Mouse (Mus musculus) macrophage (primary cell): Measurements from ENCODE around the gene Klhl26. TPM values are rescaled to one million over a fixed set of nuclear protein-coding genes. Genes with fewer than 3 reads are reported as not detected.

Experiments used
- H3K27ac ChIP-seq: fragments of 350-480 bp; formaldehyde crosslinking; 2 replicates; pipeline ENCODE4 v1.9.0; 2021
- H3K36me3 ChIP-seq: fragments of 350-480 bp; formaldehyde crosslinking; 2 replicates; pipeline ENCODE4 v1.9.0; 2021; ENCODE audit errors: inconsistent target
- H3K4me3 ChIP-seq: fragments of 350-480 bp; formaldehyde crosslinking; 2 replicates; pipeline ENCODE4 v1.9.0; 2021; ENCODE audit errors: inconsistent target
- H3K79me2 ChIP-seq: fragments of 350-480 bp; formaldehyde crosslinking; 2 replicates; pipeline ENCODE4 v1.9.0; 2021; ENCODE audit errors: inconsistent target
- WGBS: methylation state at CpG from one replicate; pipeline ENCODE4 v1.1.7; 2026; ENCODE audit warnings: inconsistent platforms; ENCODE audit not compliant: missing documents; 5-methylcytosine and 5-hydroxymethylcytosine counted together
- polyA plus RNA-seq: library from polyadenylated mRNA; stranded (reverse); fragments of 250-400 nt; gene quantifications from 3 replicates; pipeline ENCODE4 v1.2.4, GENCODE M21; 2018; ENCODE audit warnings: inconsistent platforms
- total RNA-seq, 78 experiments: library from RNA; depleted of rRNA; stranded (reverse); fragments of 250-400 nt; gene quantifications; 1 replicate in 9 of 78; 2 replicates in 24 of 78; 3 replicates in 43 of 78; 4 replicates in 2 of 78; pipeline ENCODE4 v1.2.4; 2018; ENCODE audit warnings: inconsistent platforms in 56 of 78

The Klhl26 gene
- 10 to 100 TPM in 20 of 26 experiments, 1 to 10 TPM in 6; 7.1 to 26.0 (median 18.1) TPM for total RNA-seq (2018; cell fraction: chromatin; rRNA removed)
- total RNA-seq (2018; cell fraction: cytosol; rRNA removed) = 10 to 100 TPM in 4 of 26 experiments, 1 to 10 TPM in 22; 3.3 to 10.7 (median 8.0) TPM
- 10 to 100 TPM in 18 of 26 experiments, 1 to 10 TPM in 8; 4.5 to 23.0 (median 15.9) TPM for total RNA-seq (2018; cell fraction: nucleus; rRNA removed)
- 5.9 to 7.7 TPM (median 7.4 TPM) in 3 replicates for polyA plus RNA-seq

- H3K79me2 ChIP-seq = peaks cover 45% of the 10 kb centered on the region
- peak within 1 kb of the TSS; percentile 25 for H3K27ac ChIP-seq
- peak within 1 kb of the TSS; percentile 76 for H3K4me3 ChIP-seq
- H3K36me3 ChIP-seq = no peaks in the 10 kb centered on the region
- whole genome bisulfite sequencing = under 1% methylated on average over 53 of the region's 53 CpGs
Measured at GRCm38 (mm10) chr8:70476333-70477268, at the start of gene Klhl26. Gene Klhl26, minus strand, starts transcription at chr8:70476968.

- 1% methylated on average over 49 of the region's 51 CpGs for WGBS
- Histone ChIP-seq H3K79me2 (peaks cover 22% of the 10 kb centered on the region; the same call in 1 of the 2 replicates), H3K36me3 (peaks cover 8% of the 10 kb centered on the region; the same call in 1 of the 2 replicates), H3K27ac (peak overlapping the region; percentile 73), H3K4me3 (peak overlapping the region; percentile 88)
Measured at GRCm38 (mm10) chr8:70522592-70523403, 46.0 kb upstream of the Klhl26 start.

GRCm38 (mm10) chr8:70519606-70520005, 42.8 kb upstream of the Klhl26 start:
- H3K79me2 ChIP-seq = peaks cover 43% of the 10 kb centered on the region; the same call in 1 of the 2 replicates
- no peak overlapping the region for H3K4me3 ChIP-seq
- no peak overlapping the region for H3K27ac ChIP-seq
- 100% methylated on average over 1 of the region's 2 CpGs for WGBS
- peaks cover 26% of the 10 kb centered on the region for H3K36me3 ChIP-seq

DNA sequence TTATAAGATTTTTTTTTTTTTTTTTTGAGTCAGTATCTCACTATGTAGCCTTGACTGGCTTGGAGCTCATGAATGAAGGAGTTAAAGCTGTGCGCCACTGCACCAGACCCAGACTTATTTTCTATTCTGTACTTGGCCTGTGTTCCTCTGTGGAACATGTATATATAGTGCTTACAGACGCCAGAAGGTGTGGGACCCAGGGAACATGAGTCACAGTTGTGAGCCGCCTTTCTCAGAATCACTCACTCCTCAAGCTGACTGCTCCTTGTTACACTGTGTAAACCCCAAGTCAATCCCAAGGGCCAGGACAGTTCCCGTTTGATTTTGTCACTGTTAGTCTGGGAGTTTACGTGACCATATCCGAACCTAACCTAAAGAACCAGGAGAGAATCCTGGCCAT, 42.3 kb upstream of the Klhl26 start:
- peaks cover 32% of the 10 kb centered on the region for H3K36me3 ChIP-seq
- no peak overlapping the region for H3K27ac ChIP-seq
- WGBS = 98% methylated on average over 6 of the region's 6 CpGs
- peaks cover 49% of the 10 kb centered on the region; the same call in 1 of the 2 replicates for H3K79me2 ChIP-seq
- no peak overlapping the region for H3K4me3 ChIP-seq

- no peak overlapping the region for H3K4me3 ChIP-seq
- 98% methylated on average over 9 of the region's 10 CpGs for WGBS
- peaks cover 58% of the 10 kb centered on the region for H3K79me2 ChIP-seq
- H3K36me3 ChIP-seq = peaks cover 41% of the 10 kb centered on the region
- no peak overlapping the region for H3K27ac ChIP-seq
Measured at GRCm38 (mm10) chr8:70517940-70518643, 41.3 kb upstream of the Klhl26 start.

DNA sequence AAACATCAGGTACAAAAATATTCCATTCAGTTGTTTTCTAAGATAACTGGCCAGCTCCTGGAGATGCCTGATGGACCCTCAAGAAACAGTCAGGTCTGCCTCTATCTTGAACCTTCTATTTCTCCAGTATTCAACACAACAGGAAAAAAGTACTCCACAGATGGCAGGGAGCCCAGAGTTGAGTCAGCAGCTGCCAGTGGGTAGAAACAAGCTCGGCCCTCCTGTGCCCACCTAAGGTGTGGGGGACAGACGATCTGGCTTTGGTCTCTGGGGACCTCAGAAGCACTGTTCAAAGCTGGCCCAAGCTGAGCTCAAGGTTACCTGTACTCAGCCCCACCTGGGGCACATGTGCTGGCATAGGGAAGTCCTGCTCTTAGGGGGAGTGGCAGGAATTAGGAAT, 36.7 kb upstream of the Klhl26 start:
- H3K36me3 ChIP-seq = peaks cover 42% of the 10 kb centered on the region
- WGBS = 21% methylated on average over 2 of the region's 2 CpGs
- no peak overlapping the region for H3K27ac ChIP-seq

GRCm38 (mm10) chr8:70512253-70512903, 35.6 kb upstream of the Klhl26 start:
- Histone ChIP-seq H3K27ac (peak overlapping the region; percentile 85), H3K4me3 (no peak overlapping the region), H3K79me2 (peaks cover 80% of the 10 kb centered on the region), H3K36me3 (peaks cover 38% of the 10 kb centered on the region)
- 62% methylated on average over 10 of the region's 11 CpGs for WGBS

More for the DNA sequence above, 36.7 kb upstream of the Klhl26 start:
- no peak overlapping the region for H3K4me3 ChIP-seq
- peaks cover 73% of the 10 kb centered on the region for H3K79me2 ChIP-seq

DNA sequence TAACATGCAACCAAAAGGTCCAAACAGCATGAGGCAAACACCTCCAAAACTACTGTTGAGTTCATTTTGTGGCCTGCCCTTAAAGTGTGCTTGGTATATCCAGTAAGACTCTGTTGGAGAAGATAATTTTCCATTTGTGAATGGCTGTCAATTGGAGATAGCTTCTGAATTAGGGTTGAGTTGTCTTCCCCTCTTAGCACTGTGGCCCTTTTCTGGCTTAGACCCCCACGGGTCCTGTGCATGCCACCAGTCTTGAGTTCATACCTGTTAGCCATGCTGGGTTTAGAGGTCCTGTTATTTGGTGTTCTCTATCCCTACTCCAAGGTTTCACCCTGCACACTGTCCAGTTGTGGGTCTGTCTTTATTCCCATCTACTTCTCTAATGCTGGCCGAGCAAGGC, 35.0 kb upstream of the Klhl26 start:
- Histone ChIP-seq H3K4me3 (no peak overlapping the region), H3K36me3 (peaks cover 37% of the 10 kb centered on the region), H3K27ac (peak overlapping the region; percentile 85), H3K79me2 (peaks cover 80% of the 10 kb centered on the region)
- WGBS = 85% methylated on average over 2 of the region's 2 CpGs

DNA sequence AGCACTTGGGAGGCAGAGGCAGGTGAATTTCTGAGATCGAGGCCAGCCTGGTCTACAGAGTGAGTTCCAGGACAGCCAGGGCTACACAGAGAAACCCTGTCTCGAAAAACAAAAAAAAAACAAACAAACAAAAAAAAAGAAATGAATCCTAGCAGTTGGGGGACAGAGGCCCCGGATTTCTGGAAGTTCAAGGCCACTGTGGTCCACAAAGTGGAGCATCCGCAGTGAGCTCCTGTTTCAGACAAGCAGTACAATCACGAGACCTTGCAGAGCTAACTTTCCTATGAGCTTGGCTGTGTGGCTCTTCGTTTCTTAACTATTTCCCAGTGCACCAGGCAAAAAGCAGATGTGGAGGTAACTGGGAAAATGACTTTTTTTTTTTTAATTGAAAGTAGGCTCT, 34.4 kb upstream of the Klhl26 start:
- Histone ChIP-seq H3K27ac (peak overlapping the region; percentile 85), H3K79me2 (peaks cover 75% of the 10 kb centered on the region), H3K4me3 (peak overlapping the region; percentile 75), H3K36me3 (peaks cover 32% of the 10 kb centered on the region)
- 56% methylated on average over 5 of the region's 6 CpGs for WGBS

- H3K79me2 ChIP-seq = peaks cover 70% of the 10 kb centered on the region
- 3% methylated on average over 74 of the region's 74 CpGs for WGBS
- peak within 1 kb of the TSS; percentile 93 for H3K4me3 ChIP-seq
- H3K27ac ChIP-seq = peak within 1 kb of the TSS; percentile 85
- peaks cover 30% of the 10 kb centered on the region for H3K36me3 ChIP-seq
Measured at GRCm38 (mm10) chr8:70510228-70510915, 33.6 kb upstream of the Klhl26 start, which contains the start of gene Uba52. Gene Uba52, minus strand, starts transcription at chr8:70510801.

DNA sequence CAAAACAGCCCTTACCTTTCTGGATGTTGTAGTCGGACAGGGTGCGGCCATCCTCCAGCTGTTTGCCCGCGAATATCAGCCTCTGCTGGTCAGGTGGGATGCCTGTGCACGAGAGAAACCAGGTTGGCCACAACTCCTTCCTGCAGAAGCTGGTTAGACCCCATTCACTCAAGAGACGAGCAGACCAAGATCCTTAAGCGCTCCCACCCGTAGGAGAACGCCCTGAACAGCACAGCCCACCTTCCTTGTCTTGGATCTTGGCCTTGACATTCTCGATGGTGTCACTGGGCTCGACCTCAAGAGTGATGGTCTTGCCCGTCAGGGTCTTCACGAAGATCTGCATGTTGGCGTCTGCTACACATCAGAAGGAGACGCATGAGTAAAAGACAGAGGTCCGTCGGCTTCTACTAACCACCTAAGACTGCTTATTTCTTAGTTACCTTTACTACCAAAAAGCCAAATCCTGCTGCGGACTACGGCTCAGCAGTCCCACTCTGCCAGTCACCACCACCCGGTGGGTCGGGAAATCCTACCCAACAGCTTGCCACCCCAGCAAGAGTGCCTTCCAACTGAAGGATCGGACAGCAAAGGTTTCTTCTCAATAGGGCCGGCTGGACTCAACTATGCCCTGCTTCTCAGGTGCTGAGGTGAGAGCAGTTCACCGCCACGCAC, 32.6 kb upstream of the Klhl26 start:
- 11% methylated on average over 25 of the region's 25 CpGs for WGBS
- peak overlapping the region; percentile 93 for H3K4me3 ChIP-seq
- peaks cover 23% of the 10 kb centered on the region for H3K36me3 ChIP-seq
- H3K27ac ChIP-seq = peak overlapping the region; percentile 58
- H3K79me2 ChIP-seq = peaks cover 61% of the 10 kb centered on the region

DNA sequence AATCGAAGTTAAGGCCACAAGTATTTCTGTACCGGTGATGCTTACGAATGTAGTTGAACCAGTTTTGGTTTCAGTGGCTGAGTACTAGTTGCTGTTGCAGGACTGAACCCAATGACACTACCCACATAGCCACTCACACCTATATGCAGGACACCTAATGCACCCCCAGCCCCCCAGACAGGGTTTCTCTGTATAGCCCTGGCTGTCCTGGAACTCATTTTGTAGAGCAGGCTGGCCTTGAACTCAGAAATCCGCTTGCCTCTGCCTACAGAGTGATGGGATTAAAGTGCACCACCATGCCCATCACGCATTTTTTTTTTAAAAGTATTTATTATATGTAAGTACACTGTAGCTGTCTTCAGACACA, 30.2 kb upstream of the Klhl26 start:
- no peak overlapping the region for H3K4me3 ChIP-seq
- no peak overlapping the region for H3K27ac ChIP-seq

More for the DNA sequence above, 30.2 kb upstream of the Klhl26 start:
- H3K36me3 ChIP-seq = peaks cover 7% of the 10 kb centered on the region; the same call in 1 of the 2 replicates
- WGBS = 85% methylated on average over 5 of the region's 5 CpGs
- peaks cover 39% of the 10 kb centered on the region for H3K79me2 ChIP-seq
